Mouse (Mus musculus) midbrain, embryonic 16.5 days (tissue): ENCODE measurements at regions not wholly inside any gene's neighbourhood (a gene's known extent, or its start where the extent isn't known, plus 50 kb on each side); places are given as distances from the start of the nearest gene placed in this dataset.
A peak's percentile ranks its signal among the peaks of the same experiment; 100 is the strongest.

Source experiments
- ATAC-seq: fragments of 200-750 bp; cut with Nextera tagmentation; 2 replicates; pipeline ENCODE4 v1.8.0; 2017; ENCODE audit warnings: moderate TSS enrichment
- H3K27ac ChIP-seq: fragments of 300-500 bp; sonication (generic); 2 replicates; pipeline ENCODE4 v1.5.1; 2014; ENCODE audit warnings: mild to moderate bottlenecking, low read length, mixed read lengths
- H3K27me3 ChIP-seq: fragments of 300-500 bp; sonication (generic); 2 replicates; pipeline ENCODE4 v1.6.1; 2014; ENCODE audit warnings: low read depth, low read length, mixed read lengths; ENCODE audit not compliant: control insufficient read depth, insufficient read depth
- H3K36me3 ChIP-seq: fragments of 300-500 bp; sonication (generic); 2 replicates; pipeline ENCODE4 v1.6.1; 2014; ENCODE audit warnings: mild to moderate bottlenecking, low read length, moderate library complexity, mixed read lengths; ENCODE audit not compliant: control insufficient read depth, insufficient read depth
- H3K4me1 ChIP-seq: fragments of 300-500 bp; sonication (generic); 2 replicates; pipeline ENCODE4 v1.6.1; 2014; ENCODE audit warnings: mild to moderate bottlenecking, low read length, mixed read lengths; ENCODE audit not compliant: control insufficient read depth, insufficient read depth
- H3K4me2 ChIP-seq: fragments of 300-500 bp; sonication (generic); 2 replicates; pipeline ENCODE4 v1.6.1; 2014; ENCODE audit warnings: mild to moderate bottlenecking, low read length, mixed read lengths
- H3K4me3 ChIP-seq: fragments of 300-500 bp; sonication (generic); 2 replicates; pipeline ENCODE4 v1.5.1; 2014; ENCODE audit warnings: low read depth, mild to moderate bottlenecking, low read length, moderate library complexity, mixed read lengths
- H3K9ac ChIP-seq: fragments of 300-500 bp; sonication (generic); 2 replicates; pipeline ENCODE4 v1.6.1; 2014; ENCODE audit warnings: low read depth, low read length, mixed read lengths
- H3K9me3 ChIP-seq: fragments of 300-500 bp; sonication (generic); replicated peaks from 2 replicates; pipeline ENCODE4 v1.6.1; 2014; ENCODE audit warnings: mild to moderate bottlenecking, low read length, mixed read lengths; ENCODE audit not compliant: control insufficient read depth, poor library complexity, severe bottlenecking
- WGBS: fragments of 180-500 bp; shearing (Covaris S2); extraction: QIAGEN DNeasy Blood & Tissue Kit; methylation state at CpG from one replicate; pipeline ENCODE4 v1.1.7; 2014; 5-methylcytosine and 5-hydroxymethylcytosine counted together

DNA sequence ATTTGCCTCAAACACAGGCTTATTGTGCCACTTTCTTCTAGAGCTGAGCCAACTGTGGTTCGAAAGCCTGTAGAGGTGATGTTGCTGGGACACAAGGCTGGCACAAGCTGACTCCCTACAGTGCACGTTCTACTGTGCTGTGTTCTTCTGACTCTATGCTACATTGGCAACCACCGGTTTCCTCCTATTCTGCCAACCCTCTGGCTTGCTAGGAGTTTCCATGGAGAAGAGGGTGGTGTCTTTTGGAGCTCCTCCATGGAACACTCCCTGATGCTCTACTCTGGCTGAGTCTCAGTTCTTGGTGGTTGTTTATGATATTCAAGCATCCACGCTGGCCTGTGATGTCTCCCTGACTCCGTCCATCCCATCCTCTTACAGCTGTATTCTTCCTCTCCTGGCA is 124.9 kb upstream of the Nmur2 start:
- Histone ChIP-seq H3K36me3 (no peaks in the 10 kb centered on the region), H3K27me3 (no peaks in the 10 kb centered on the region), H3K4me2 (no peak overlapping the region), H3K9me3 (no peaks in the 10 kb centered on the region), H3K9ac (no peak overlapping the region), H3K27ac (no peak overlapping the region), H3K4me3 (no peak overlapping the region), H3K4me1 (peaks cover 3% of the 10 kb centered on the region; the same call in 1 of the 2 replicates)
- WGBS: 86% methylated on average over 5 of the region's 5 CpGs
- ATAC-seq: no peak

- Histone ChIP-seq H3K27me3 (no peaks in the 10 kb centered on the region), H3K4me3 (no peak overlapping the region), H3K9ac (no peak overlapping the region), H3K36me3 (no peaks in the 10 kb centered on the region), H3K27ac (no peak overlapping the region), H3K9me3 (no peaks in the 10 kb centered on the region), H3K4me2 (no peak overlapping the region), H3K4me1 (peaks cover 4% of the 10 kb centered on the region; the same call in 1 of the 2 replicates)
- 16% methylated on average over 2 of the region's 2 CpGs for WGBS
- no peak for ATAC-seq
Measured at GRCm38 (mm10) chr11:56160286-56160685, 119.5 kb upstream of the Nmur2 start.

- H3K36me3 ChIP-seq: no peaks in the 10 kb centered on the region
- peak; percentile 76 for ATAC-seq
- H3K4me3 ChIP-seq: no peak overlapping the region
- H3K4me1 ChIP-seq: peaks cover 4% of the 10 kb centered on the region; the same call in 1 of the 2 replicates
- H3K9me3 ChIP-seq: no peaks in the 10 kb centered on the region
- H3K4me2 ChIP-seq: 0 out of 2 replicates have a peak overlapping the region, but pooled peaks have one; percentile 23
- no peaks in the 10 kb centered on the region for H3K27me3 ChIP-seq
- WGBS: 21% methylated on average over 10 of the region's 10 CpGs
- no peak overlapping the region for H3K9ac ChIP-seq
- H3K27ac ChIP-seq: no peak overlapping the region
Measured at GRCm38 (mm10) chr11:56159412-56160074, 118.7 kb upstream of the Nmur2 start.

GRCm38 (mm10) chr11:56150825-56151342 is 110.1 kb upstream of the Nmur2 start:
- ATAC-seq: no peak
- H3K9me3 ChIP-seq: no peaks in the 10 kb centered on the region
- no peak overlapping the region for H3K4me3 ChIP-seq
- no peak overlapping the region for H3K27ac ChIP-seq
- H3K4me2 ChIP-seq: no peak overlapping the region
- no peaks in the 10 kb centered on the region for H3K27me3 ChIP-seq
- no peak overlapping the region for H3K9ac ChIP-seq
- H3K36me3 ChIP-seq: no peaks in the 10 kb centered on the region
- WGBS: 15% methylated on average over 13 of the region's 13 CpGs
- peaks cover 6% of the 10 kb centered on the region for H3K4me1 ChIP-seq

- WGBS: 26% methylated on average over 1 of the region's 1 CpGs
- no peak overlapping the region for H3K4me3 ChIP-seq
- no peak overlapping the region for H3K9ac ChIP-seq
- H3K4me1 ChIP-seq: peaks cover 6% of the 10 kb centered on the region
- ATAC-seq: no peak
- H3K36me3 ChIP-seq: no peaks in the 10 kb centered on the region
- no peak overlapping the region for H3K27ac ChIP-seq
- H3K4me2 ChIP-seq: no peak overlapping the region
- H3K9me3 ChIP-seq: no peaks in the 10 kb centered on the region
- no peaks in the 10 kb centered on the region for H3K27me3 ChIP-seq
Measured at GRCm38 (mm10) chr11:56149752-56150151, 108.9 kb upstream of the Nmur2 start.

DNA sequence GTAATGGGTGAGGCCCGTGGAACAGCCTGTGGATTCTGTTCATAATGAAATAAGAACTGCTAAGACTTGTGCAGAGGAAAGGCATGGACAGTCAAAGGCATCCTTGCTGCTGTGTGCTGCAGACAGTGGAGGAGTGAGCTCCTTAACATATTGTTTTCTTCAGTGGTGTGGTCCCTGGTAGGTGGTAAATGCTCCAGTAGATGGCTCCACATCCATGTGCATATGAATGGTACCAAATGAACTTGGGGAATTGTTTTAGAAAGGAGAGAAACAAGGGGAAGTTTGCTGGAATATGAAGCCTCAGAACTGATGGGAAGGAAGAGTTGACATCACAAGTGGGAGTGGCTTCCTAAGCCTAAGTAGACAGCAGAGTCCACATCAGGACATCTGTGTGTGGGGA is 108.1 kb upstream of the Nmur2 start:
- Histone ChIP-seq H3K4me3 (no peak overlapping the region), H3K9me3 (no peaks in the 10 kb centered on the region)
- 73% methylated on average over 1 of the region's 1 CpGs for WGBS

GRCm38 (mm10) chr11:56146708-56147107 is 105.9 kb upstream of the Nmur2 start:
- Histone ChIP-seq H3K27ac (no peak overlapping the region), H3K9me3 (no peaks in the 10 kb centered on the region), H3K27me3 (no peaks in the 10 kb centered on the region), H3K4me3 (no peak overlapping the region), H3K9ac (no peak overlapping the region), H3K4me1 (peaks cover 6% of the 10 kb centered on the region), H3K4me2 (no peak overlapping the region), H3K36me3 (no peaks in the 10 kb centered on the region)
- ATAC-seq: no peak
- 65% methylated on average over 5 of the region's 5 CpGs for WGBS

More for the DNA sequence above, 108.1 kb upstream of the Nmur2 start:
- no peaks in the 10 kb centered on the region for H3K36me3 ChIP-seq
- H3K9ac ChIP-seq: no peak overlapping the region
- H3K27ac ChIP-seq: no peak overlapping the region
- no peak overlapping the region for H3K4me2 ChIP-seq
- ATAC-seq: no peak
- peaks cover 6% of the 10 kb centered on the region for H3K4me1 ChIP-seq
- H3K27me3 ChIP-seq: no peaks in the 10 kb centered on the region

DNA sequence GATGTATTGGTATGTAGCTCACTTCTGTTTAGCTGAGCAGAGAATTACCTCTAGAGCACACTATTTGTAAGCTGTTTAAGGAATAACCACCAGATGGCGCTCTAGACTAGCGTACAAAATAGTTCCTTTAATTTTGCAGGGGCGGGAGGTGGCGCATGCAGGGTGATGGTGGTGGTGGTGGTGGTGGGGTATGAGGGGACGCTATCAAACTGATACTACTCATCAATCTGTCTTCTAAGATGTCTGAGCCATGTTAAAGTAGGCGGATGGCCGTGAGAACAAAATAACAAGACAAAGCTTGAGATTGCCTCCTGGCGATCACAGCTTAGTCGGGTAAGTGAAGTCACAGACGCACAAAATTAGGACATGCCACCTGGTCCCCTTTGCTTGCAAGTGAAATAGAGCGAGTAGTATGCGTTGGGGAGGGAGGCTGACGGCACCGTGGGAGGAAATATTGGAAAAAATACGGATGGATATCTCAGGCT is 90.6 kb upstream of the Nmur2 start:
- H3K9ac ChIP-seq: no peak overlapping the region; the same call in 1 of the 2 replicates
- H3K4me3 ChIP-seq: no peak overlapping the region
- WGBS: 30% methylated on average over 15 of the region's 15 CpGs

GRCm38 (mm10) chr11:56116553-56117232 is 75.9 kb upstream of the Nmur2 start:
- Histone ChIP-seq H3K4me1 (no peaks in the 10 kb centered on the region), H3K4me2 (no peak overlapping the region), H3K27me3 (no peaks in the 10 kb centered on the region), H3K9me3 (no peaks in the 10 kb centered on the region), H3K36me3 (no peaks in the 10 kb centered on the region), H3K27ac (no peak overlapping the region), H3K9ac (no peak overlapping the region), H3K4me3 (no peak overlapping the region)
- ATAC-seq: peak; percentile 56; the same call in 1 of the 2 replicates
- WGBS: 52% methylated on average over 12 of the region's 12 CpGs

More for the DNA sequence above, 90.6 kb upstream of the Nmur2 start:
- Histone ChIP-seq H3K36me3 (no peaks in the 10 kb centered on the region), H3K4me2 (peak overlapping the region; percentile 41), H3K4me1 (no peaks in the 10 kb centered on the region), H3K27me3 (no peaks in the 10 kb centered on the region), H3K9me3 (no peaks in the 10 kb centered on the region), H3K27ac (no peak overlapping the region)
- ATAC-seq: peak; percentile 36; the same call in 1 of the 2 replicates
